Mouse (Mus musculus): ENCODE data around the gene Ntan1. TPM values are rescaled to one million over a fixed set of nuclear protein-coding genes. Genes with fewer than 3 reads are reported as not detected.

The Ntan1 gene
- polyA plus RNA-seq, 1 experiment = 121 TPM

- no peak for TF ChIP-seq POLR2A (IDR thresholded peaks at IDR 0.05; ENCODE audit: extremely low read depth, insufficient read depth, low read length)
- TF ChIP-seq CTCF (IDR thresholded peaks at IDR 0.05; ENCODE audit: extremely low read depth, insufficient read depth, low read length) = no peak
- no peak overlapping the region for H3K27ac ChIP-seq (ENCODE audit: insufficient read depth, low read length)
- H3K4me3 ChIP-seq (ENCODE audit: insufficient read depth, low read length) = no peak overlapping the region
- peaks cover 4% of the 10 kb centered on the region for H3K4me1 ChIP-seq (ENCODE audit: control insufficient read depth, insufficient read depth, low read length)
Measured at GRCm38 (mm10) chr16:13825781-13826490, 7.3 kb downstream of the Ntan1 start.

DNA sequence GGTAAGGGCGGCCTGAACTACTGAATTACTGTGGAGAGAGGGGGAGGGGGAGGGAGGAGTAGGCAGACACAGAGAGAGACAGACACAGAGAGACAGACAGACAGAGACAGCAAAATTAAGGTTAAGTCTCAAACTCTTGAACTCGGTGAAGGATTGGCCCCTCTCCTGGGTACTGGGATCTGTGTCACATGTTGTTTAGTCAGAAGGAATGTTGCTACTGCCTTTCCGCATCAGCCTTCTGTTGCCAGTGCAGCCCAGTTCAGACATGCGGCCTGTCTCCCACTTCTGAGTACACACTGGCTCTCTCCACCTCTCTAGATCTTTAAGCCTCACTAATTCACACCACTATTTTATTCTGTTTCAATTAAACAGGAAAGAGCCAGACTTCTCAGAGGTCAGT lies 7.9 kb downstream of the Ntan1 start:
- H3K4me1 ChIP-seq (ENCODE audit: control insufficient read depth, insufficient read depth, low read length) = peaks cover 4% of the 10 kb centered on the region; the same call in 1 of the 2 replicates
- H3K4me3 ChIP-seq (ENCODE audit: insufficient read depth, low read length) = no peak overlapping the region
- TF ChIP-seq CTCF (IDR thresholded peaks at IDR 0.05; ENCODE audit: extremely low read depth, insufficient read depth, low read length) (no peak), POLR2A (IDR thresholded peaks at IDR 0.05; ENCODE audit: extremely low read depth, insufficient read depth, low read length) (no peak)
- no peak overlapping the region for H3K27ac ChIP-seq (ENCODE audit: insufficient read depth, low read length)

DNA sequence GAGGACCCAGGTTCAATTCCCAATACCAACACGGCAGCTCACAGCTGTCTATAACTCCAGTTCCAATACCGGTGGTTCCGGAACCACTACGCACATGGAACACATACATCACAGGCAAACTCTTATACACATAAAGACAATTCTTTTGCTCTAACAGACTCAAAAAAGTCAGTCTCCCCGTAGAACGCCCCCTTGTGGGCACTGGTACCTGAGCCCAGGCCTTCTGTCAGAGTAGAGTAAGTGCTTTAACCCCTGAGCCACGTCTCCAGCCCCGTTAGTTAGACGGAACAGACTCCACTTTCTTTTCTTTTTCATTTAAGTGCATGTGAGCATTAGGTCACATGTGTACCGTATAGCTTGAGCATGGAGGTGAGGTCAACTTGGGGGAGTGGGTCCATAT lies 11.8 kb downstream of the Ntan1 start:
- Histone ChIP-seq H3K4me1 (ENCODE audit: control insufficient read depth, insufficient read depth, low read length) (peaks cover 4% of the 10 kb centered on the region; the same call in 1 of the 2 replicates), H3K27ac (ENCODE audit: insufficient read depth, low read length) (no peak overlapping the region), H3K4me3 (ENCODE audit: insufficient read depth, low read length) (no peak overlapping the region)
- no peak for TF ChIP-seq CTCF (IDR thresholded peaks at IDR 0.05; ENCODE audit: extremely low read depth, insufficient read depth, low read length)
- no peak for TF ChIP-seq POLR2A (IDR thresholded peaks at IDR 0.05; ENCODE audit: extremely low read depth, insufficient read depth, low read length)

DNA sequence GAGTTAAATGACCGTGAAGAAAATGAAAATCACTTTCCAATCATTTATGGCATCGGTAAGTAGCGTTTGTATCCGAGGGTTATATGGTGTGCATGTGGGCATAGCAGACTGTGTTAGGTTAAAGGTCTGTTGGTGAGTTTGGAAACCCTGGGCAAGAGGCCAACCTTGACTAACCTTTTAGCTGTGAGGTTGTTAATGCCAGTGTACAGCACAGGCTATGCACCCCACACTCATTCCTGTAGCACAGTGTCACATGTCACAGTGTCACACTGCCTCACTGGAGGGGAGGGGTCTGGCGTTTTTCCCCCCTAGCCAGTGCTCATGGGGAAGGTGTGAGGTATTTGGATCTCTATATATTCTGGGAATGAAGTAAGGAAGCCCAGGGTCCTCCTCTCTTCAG lies 13.0 kb downstream of the Ntan1 start:
- TF ChIP-seq CTCF (IDR thresholded peaks at IDR 0.05; ENCODE audit: extremely low read depth, insufficient read depth, low read length) (no peak), POLR2A (IDR thresholded peaks at IDR 0.05; ENCODE audit: extremely low read depth, insufficient read depth, low read length) (no peak)
- peaks cover 1% of the 10 kb centered on the region; the same call in 1 of the 2 replicates for H3K4me1 ChIP-seq (ENCODE audit: control insufficient read depth, insufficient read depth, low read length)
- no peak overlapping the region for H3K4me3 ChIP-seq (ENCODE audit: insufficient read depth, low read length)
- H3K27ac ChIP-seq (ENCODE audit: insufficient read depth, low read length) = no peak overlapping the region

DNA sequence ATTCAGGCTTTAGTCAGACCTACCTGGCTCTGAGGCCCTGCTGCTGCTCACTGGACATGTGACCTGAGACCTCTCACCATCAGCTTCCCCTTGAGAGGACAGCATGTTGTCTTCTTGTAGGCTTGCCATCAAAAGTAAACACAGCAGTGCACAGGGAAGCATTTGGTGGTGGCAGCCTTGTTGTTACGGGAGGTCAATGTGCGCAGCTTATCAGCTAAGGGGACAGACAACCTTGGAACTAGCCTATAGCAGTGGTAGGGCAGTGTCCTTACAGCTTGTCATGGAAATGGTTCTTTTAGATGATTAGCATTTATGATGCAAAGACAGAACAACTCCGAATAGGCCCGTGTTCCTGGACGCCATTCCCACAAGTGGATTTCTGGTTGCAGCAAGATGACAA lies 15.7 kb downstream of the Ntan1 start:
- Histone ChIP-seq H3K27ac (ENCODE audit: insufficient read depth, low read length) (no peak overlapping the region), H3K4me1 (ENCODE audit: control insufficient read depth, insufficient read depth, low read length) (peaks cover 1% of the 10 kb centered on the region; the same call in 1 of the 2 replicates), H3K4me3 (ENCODE audit: insufficient read depth, low read length) (no peak overlapping the region)
- TF ChIP-seq CTCF (IDR thresholded peaks at IDR 0.05; ENCODE audit: extremely low read depth, insufficient read depth, low read length) (no peak), POLR2A (IDR thresholded peaks at IDR 0.05; ENCODE audit: extremely low read depth, insufficient read depth, low read length) (no peak)

- Histone ChIP-seq H3K4me1 (ENCODE audit: control insufficient read depth, insufficient read depth, low read length) (no peaks in the 10 kb centered on the region), H3K4me3 (ENCODE audit: insufficient read depth, low read length) (no peak overlapping the region), H3K27ac (ENCODE audit: insufficient read depth, low read length) (no peak overlapping the region)
- TF ChIP-seq POLR2A (IDR thresholded peaks at IDR 0.05; ENCODE audit: extremely low read depth, insufficient read depth, low read length) (no peak), CTCF (IDR thresholded peaks at IDR 0.05; ENCODE audit: extremely low read depth, insufficient read depth, low read length) (no peak)
Measured at GRCm38 (mm10) chr16:13840056-13840455, 21.4 kb downstream of the Ntan1 start.

DNA sequence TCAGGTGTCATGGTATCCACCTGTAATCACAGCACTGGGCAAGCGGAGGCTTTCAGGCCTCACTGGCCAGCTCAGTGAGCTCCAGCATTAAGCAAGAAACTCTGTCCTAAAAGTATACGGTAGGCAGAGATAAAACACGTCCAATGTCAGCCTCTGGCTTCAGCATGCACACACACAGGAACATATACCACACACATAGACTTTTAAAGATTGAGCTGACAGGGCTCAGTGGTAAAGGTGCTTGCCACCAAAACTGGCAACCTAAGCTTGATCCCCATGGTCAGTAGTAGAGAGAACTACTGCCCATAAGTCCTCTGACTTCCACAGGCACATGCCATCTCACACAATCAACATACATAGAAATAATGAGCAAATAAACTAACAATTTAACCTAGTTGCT lies 22.3 kb downstream of the Ntan1 start:
- Histone ChIP-seq H3K4me1 (ENCODE audit: control insufficient read depth, insufficient read depth, low read length) (no peaks in the 10 kb centered on the region), H3K27ac (ENCODE audit: insufficient read depth, low read length) (no peak overlapping the region), H3K4me3 (ENCODE audit: insufficient read depth, low read length) (no peak overlapping the region)
- TF ChIP-seq POLR2A (IDR thresholded peaks at IDR 0.05; ENCODE audit: extremely low read depth, insufficient read depth, low read length) (no peak), CTCF (IDR thresholded peaks at IDR 0.05; ENCODE audit: extremely low read depth, insufficient read depth, low read length) (no peak)

DNA sequence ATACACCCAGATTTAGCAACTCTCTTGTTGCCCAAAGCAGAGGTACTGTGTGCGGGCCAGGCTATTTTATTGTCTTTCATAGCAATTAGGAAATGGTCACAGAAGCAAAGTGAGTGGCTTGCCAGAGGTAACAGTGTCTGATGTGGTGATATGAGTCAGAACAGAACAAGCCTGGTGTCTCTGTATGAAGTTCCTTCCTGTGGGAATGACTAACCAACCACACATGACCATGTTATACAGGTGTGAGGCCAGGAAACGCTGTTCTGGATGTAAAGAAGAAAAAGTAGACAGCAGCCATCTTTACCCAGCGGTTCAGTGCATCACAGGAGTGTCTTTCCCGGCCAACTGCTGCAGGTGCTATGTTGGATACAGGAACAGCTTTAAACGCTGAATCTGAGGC lies 26.4 kb downstream of the Ntan1 start:
- Histone ChIP-seq H3K4me3 (ENCODE audit: insufficient read depth, low read length) (no peak overlapping the region), H3K27ac (ENCODE audit: insufficient read depth, low read length) (no peak overlapping the region), H3K4me1 (ENCODE audit: control insufficient read depth, insufficient read depth, low read length) (no peaks in the 10 kb centered on the region)
- TF ChIP-seq POLR2A (IDR thresholded peaks at IDR 0.05; ENCODE audit: extremely low read depth, insufficient read depth, low read length) (no peak), CTCF (IDR thresholded peaks at IDR 0.05; ENCODE audit: extremely low read depth, insufficient read depth, low read length) (no peak)

GRCm38 (mm10) chr16:13846675-13847074 lies 28.0 kb downstream of the Ntan1 start:
- Histone ChIP-seq H3K4me3 (ENCODE audit: insufficient read depth, low read length) (no peak overlapping the region), H3K27ac (ENCODE audit: insufficient read depth, low read length) (no peak overlapping the region), H3K4me1 (ENCODE audit: control insufficient read depth, insufficient read depth, low read length) (no peaks in the 10 kb centered on the region)
- TF ChIP-seq CTCF (IDR thresholded peaks at IDR 0.05; ENCODE audit: extremely low read depth, insufficient read depth, low read length) (no peak), POLR2A (IDR thresholded peaks at IDR 0.05; ENCODE audit: extremely low read depth, insufficient read depth, low read length) (no peak)

DNA sequence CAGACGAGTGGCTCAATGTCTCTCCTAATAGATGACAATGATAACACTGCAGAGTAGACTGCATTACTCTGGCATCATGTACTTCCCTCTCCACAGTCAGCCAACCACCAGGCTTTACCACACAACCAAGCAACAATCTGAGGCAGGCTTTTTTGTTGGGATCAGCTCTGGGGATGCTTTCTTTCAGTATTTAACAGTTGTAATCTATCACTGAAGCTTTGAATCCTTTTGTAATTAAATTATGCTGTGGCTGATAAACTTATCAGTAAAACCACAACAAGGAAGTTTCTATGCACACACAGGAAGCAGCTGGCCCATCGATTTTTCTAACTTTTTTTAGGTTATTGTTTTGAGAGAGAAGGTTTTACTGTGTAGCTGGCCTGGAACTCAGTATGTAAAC lies 29.7 kb downstream of the Ntan1 start:
- Histone ChIP-seq H3K27ac (ENCODE audit: insufficient read depth, low read length) (no peak overlapping the region), H3K4me3 (ENCODE audit: insufficient read depth, low read length) (no peak overlapping the region), H3K4me1 (ENCODE audit: control insufficient read depth, insufficient read depth, low read length) (no peaks in the 10 kb centered on the region)
- TF ChIP-seq POLR2A (IDR thresholded peaks at IDR 0.05; ENCODE audit: extremely low read depth, insufficient read depth, low read length) (no peak), CTCF (IDR thresholded peaks at IDR 0.05; ENCODE audit: extremely low read depth, insufficient read depth, low read length) (no peak)

Measured in cortical plate, adult 2 months (tissue).